Mouse (Mus musculus) retina, adult 2 months (tissue): ENCODE data around the gene Rdm1.

Experiments
- DNase-seq: peaks from one replicate; pipeline ENCODE4 v3.0.0-alpha.2; 2012; ENCODE audit warnings: low read depth, low spot score

The Rdm1 gene

DNA sequence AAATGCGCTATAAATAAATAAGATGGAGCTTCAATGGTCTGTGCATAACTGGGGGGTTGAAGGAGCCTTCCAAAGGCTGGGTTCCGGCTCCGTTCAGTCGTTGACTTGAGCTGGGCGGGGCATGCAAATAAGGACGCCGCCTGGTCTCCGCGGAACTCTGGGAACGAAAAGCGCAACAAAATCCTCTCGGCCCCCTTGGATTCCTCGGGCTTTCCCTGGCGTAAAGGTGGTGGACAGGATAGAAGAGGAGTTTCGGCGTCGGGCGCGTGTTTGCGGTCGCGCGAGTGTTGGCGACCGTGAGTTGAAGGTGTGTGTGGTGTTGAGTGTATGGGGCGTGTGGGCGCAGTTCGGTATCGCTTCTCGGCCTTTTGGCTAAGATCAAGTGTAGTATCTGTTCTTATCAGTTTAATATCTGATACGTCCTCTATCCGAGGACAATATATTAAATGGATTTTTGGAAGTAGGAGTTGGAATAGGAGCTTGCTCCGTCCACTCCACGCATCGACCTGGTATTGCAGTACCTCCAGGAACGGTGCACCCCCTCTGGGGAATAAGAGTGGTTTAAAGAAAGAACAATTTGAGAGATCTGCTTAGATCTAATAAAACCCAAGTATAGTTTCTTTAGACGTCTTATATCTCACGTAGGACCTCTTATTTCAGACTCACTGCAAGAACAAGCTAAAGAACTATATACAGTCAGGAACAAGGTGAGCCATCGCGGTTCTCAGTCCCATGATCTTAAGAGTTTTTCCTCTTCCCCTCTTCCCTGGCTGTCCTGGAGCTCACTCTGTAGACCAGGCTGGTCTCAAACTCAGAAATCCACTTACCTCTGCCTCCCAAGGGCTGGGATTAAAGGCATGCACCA lies 31.1 kb downstream of the Rdm1 start:
- DNase-seq, result peak; percentile 81

- DNase-seq, result peak; percentile 75
Measured at GRCm38 (mm10) chr11:101658751-101659558, 32.0 kb downstream of the Rdm1 start.

DNA sequence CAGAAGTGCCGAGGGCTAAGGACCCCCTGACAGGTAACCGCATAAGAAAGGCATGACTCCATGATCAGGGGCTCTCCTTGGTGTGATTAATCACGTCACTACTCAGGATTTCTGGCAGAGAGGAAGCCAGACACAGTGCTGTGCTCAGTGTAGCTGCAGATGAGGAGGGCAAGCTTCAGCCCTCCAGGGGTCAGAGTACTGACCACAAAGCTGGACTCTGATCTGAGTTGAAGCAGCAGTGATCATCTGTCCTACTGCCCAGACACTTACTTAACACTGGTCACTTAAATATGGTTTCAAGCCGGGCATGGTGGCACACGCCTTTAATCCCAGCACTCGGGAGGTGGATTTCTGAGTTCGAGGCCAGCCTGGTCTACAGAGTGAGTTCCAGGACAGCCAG lies 34.2 kb downstream of the Rdm1 start:
- no peak for DNase-seq

DNA sequence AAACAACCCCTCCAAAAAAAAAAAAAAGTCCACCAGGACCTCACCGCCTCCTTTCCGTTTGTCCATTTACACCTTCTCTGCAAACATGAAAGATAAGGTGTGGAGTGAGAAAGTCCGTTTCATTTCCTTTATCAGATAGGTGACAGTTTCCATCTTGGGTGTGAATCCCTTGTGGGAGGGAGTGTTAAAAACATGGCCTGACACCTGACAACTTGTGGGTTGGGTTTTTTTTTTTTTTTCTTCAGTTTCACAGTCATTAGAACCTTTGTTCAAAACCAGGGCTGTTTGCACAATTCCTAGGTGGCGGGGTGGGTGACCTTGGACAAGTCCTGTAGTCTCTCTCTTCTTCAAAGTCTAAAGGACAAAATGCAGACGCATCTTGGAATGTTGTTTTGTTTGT lies 34.8 kb downstream of the Rdm1 start:
- DNase-seq, result no peak

GRCm38 (mm10) chr11:101663229-101664027 lies 36.4 kb downstream of the Rdm1 start:
- DNase-seq, result no peak

DNA sequence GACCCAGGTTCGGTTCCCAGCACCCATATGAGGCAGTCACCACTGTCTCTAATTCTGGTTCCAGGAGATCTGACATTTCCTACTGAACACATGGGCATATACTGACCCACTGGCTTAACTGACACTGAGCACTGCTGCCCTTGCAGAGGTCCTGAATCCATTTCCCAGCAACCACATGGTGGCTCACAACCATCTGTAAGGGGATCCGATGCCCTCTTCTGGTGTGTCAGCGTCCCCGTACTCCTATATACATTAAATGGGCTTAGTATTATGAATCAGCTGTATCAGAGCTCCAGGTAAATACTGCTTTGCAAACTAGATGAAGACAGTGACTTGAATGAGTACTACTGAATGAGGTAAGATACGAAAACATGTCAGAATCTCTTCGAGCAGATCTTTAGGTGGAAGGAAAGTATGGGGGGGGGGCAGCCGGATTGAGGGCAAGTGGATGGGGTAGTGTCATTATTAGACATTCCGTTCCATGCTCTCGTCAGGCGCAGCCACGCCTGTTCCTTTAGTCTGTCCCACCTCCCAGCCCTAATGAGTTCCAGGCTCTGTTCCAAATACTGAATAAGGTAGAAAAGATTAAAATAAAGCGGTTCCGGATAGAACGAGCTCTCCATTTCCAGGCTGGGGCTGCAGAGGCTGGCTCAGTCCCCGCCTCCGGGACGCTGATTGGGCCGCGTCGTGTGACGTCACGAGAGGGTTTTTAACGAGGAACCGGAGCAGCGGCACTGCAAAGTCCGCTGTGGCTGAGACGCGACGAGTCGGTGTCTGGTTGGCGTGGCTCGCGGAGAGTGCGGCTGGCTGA lies 38.0 kb downstream of the Rdm1 start, which contains the start of gene Arl4d:
Gene Arl4d (plus strand): TSS at position 717 of the 811 bp plus-strand sequence.
- peak; percentile 94 for DNase-seq

- no peak for DNase-seq
Measured at GRCm38 (mm10) chr11:101665636-101665992, 38.6 kb downstream of the Rdm1 start.

DNA sequence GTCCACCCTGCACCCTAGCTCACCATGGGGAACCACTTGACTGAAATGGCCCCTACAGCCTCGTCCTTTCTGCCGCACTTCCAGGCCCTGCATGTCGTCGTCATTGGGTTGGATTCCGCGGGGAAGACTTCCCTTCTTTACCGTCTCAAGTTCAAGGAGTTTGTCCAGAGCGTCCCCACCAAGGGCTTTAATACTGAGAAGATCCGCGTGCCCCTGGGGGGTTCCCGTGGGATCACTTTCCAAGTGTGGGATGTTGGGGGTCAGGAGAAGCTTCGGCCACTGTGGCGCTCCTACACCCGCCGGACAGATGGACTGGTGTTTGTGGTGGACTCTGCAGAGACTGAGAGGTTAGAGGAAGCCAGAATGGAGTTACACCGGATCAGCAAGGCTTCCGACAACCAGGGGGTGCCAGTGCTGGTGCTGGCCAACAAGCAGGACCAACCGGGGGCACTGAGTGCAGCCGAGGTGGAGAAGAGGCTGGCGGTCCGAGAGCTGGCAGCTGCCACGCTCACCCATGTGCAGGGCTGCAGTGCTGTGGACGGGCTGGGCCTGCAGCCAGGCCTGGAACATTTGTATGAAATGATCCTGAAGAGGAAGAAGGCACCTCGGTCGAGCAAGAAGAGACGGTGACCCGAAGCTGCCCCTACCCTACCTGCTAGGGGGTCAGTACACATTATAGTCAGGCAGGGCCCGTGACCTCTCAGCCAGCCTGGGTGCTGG lies 39.8 kb downstream of the Rdm1 start:
- DNase-seq, result no peak

DNA sequence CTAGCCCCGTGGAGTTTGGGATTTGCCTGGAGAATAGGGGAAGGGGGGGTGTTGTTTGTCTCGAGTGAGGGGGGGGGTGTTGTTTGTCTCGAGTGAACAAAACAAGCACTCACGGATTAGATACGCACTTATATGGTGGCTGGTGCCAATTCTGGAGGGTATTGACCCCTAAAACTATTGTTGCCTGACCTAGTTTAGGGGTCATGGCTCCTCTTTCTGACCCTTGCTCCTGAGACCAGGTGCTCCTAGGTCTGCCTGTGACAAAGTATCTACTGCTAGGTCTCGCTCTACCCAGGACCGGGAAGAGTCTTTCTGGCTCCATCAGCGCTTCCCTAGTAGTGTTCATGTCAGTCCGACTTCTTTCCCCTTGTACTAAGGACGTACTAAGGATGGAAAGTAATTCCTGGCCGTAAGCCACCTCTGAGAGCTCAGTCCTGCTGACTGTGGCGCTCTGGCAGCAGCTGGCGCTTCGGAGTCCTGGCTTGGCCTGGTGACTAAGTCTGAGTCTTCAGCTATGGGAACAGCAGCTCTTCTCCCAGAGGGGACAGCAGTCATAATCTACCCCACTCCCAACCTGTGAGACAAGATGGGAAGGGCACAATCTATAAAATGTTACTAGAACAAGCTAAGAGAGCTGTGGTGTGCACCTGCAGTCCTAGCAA lies 41.0 kb downstream of the Rdm1 start:
- DNase-seq, result peak; percentile 76

DNA sequence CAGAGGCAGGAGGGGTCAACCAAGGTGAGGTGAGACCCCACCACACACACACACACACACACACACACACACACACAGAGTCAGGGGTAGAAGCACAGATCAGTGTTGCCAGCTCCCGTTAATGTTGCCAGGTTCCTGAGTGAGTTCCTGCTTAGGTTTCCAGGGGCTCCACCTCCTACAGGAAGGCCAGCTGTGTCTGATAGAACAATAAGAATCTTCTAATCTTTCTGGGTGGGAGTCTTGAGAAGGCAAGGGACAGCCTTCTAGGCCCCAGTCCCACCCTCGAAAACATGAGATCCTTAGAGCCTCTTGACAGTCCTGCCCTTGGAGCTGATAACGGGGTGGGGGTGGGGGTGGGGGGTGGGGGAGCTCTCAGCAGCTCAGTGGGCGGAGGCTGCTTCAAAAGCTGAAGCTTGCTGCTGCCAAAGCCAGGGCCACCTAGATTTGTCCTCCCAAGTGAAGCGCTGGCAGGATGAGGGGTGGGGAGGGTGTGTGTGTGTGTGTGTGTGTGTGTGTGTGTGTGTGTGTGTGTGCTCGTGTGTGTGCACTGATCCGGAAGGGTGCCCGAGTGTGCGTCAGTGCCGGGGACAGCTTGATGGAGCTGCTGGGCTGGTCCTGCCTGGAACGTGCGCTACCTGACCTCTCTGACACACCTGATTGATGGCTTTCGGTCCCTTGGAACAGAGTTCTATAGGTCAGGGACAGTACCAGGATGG lies 41.7 kb downstream of the Rdm1 start:
- no peak for DNase-seq

DNA sequence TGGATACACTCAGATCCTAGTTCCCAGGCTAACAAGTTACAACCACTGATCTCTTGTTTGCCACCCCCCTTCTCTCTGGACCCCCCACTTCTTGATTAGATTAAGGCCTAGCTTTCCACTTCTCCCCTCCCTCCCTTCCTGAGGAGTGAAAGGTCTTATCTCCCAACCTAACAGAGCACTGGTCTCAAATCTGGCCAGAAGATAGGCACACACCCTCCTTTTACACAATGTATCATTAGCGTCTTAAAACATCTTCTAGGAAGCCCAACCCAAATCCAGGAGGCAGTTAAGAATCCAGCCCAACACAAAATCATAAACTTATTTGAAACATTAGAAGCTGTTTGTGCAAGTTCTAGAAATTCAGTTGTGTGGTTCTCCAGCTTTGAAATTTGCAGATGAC lies 43.3 kb downstream of the Rdm1 start:
- DNase-seq, result no peak

GRCm38 (mm10) chr11:101671255-101671654 lies 44.3 kb downstream of the Rdm1 start:
- DNase-seq, result no peak

DNA sequence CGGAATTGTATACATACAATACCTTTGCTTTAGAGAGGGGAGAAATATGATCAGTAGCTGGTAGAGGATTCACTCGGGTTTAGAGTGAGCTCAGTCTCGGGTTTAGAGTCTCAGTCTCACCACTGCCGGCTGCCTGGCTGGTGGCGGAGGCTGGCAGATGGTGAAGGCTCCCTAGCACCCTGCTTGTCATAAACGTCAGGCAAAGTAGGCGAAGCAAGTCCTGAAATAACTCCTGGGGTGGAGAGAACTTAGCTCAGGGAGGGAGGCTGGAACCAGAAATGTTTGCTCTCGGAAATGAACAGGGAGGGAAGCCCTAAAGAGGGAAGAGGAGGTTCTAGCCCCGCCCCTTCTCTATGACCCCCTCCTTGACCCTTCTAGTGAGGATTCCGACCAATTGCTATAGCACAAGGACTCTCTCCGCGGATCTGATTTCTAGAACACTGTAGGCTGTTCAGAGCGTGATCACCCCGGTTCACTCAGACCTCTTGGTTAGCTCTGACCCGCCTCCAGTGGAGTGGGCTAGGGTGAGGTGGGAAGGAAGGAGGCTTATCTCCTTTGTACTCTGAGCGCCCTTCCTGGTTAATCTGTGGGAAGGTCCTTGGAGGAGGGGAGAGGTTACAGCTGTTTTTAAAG lies 46.1 kb downstream of the Rdm1 start:
- no peak for DNase-seq

- DNase-seq, result no peak
Measured at GRCm38 (mm10) chr11:101674106-101674505, 47.1 kb downstream of the Rdm1 start.

DNA sequence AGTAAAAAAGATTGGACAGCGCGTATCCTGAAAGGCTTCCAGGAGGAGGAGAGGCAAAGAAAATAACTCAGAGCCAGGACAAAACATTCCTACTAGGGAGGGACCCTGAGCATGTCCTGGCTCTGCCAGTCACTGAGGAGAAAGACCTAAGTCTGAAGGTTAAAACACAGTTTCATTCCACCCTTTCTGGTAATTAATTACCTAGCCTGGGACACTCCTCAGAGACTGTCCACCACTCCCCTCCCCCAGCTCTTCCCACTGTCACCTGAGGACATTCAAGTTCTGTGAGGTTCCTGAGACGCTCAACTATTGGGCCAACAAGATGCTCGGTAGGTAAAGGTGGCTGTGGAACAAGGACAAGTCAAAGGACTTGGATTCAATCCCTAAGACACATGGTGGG lies 48.4 kb downstream of the Rdm1 start:
- no peak for DNase-seq

DNA sequence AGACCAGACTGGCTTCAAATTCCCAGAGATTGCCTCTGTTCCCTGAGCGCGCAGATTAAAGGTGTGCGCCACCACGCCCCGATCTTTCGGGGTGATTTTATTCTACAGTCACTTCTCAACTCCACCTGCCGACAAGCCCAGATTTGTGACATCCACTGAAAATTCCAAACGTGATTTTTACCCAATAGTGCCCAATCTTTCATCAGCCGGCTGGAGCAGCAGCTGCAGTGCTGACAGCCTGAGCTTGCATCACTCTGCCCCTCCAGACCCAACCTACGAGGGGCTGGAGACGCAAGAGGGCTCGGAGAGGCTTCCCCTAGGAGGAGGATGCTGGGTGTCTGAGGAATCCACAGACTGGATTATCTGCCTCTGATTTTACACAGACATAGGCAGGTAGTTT lies 50.7 kb downstream of the Rdm1 start:
- no peak for DNase-seq

DNA sequence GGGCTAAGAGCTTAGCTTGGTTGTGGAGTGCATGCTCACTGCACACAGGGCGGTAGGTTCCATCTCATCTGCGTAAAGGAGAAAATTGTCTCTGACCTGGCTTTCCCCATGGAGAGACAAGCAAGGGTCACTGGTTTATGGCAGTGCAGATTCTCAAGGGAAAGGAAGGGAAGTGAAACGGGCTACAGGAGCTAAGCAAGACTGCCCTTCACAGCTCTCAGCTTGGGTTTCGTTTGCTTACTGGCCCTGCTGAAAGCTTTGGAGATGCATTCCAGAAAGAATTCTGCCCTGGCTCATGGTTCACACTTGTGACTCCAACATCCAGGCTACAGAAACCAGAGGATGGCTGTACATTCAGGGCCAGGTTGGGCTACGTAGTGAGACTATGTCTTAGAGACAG lies 51.8 kb downstream of the Rdm1 start:
- DNase-seq, result no peak

GRCm38 (mm10) chr11:101679907-101680306 lies 52.9 kb downstream of the Rdm1 start:
- no peak for DNase-seq
